Mouse (Mus musculus) liver, postnatal 0 days (tissue): ENCODE measurements around the gene Ablim1.

Experiments used
- CTCF ChIP-seq: sonication (generic); IDR thresholded peaks from 2 replicates; pipeline ENCODE4 v1.5.1; 2016; ENCODE audit warnings: antibody characterized with exemption, low read depth
- EP300 ChIP-seq: IDR thresholded peaks from 2 replicates; pipeline ENCODE4 v1.6.1; 2016; ENCODE audit warnings: antibody characterized with exemption, low read depth, mild to moderate bottlenecking

DNA sequence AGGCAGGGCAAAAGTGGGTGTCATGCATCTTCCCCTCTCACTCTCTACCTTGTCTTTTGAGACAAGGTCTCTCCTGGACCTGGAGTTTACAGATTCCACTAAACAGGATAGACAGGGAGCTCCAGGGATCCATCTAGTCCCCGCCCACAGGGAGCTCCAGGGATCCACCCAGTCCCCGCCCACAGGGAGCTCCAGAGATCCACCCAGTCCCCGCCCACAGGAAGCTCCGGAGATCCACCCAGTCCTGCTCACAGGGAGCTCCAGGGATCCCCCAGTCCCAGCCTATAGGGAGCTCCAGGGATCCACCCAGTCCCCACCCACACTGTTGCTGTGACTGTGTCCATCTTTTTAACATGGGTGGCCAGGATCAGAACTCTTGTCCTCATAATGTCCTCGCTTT is 16.7 kb downstream of the Ablim1 start:
- TF ChIP-seq EP300: no peak
- TF ChIP-seq CTCF: no peak
